Mouse (Mus musculus): Measurements from ENCODE around the gene Polr1d.

GRCm38 (mm10) chr5:147053071-147053470, 23.8 kb upstream of the Polr1d start:
- TF ChIP-seq CTCF (IDR thresholded peaks at IDR 0.05; ENCODE audit: low read depth, low read length): no peak
- no peak for TF ChIP-seq POLR2A (IDR thresholded peaks at IDR 0.05; ENCODE audit: extremely low read depth, insufficient read depth, low read length)
